ENCODE assay signal across 9 mouse cellular contexts in genomic region chr12:32926331-32927172, GRCm38 (mm10). TPM values are rescaled to one million over a fixed set of nuclear protein-coding genes. Genes with fewer than 3 reads are reported as not detected.
DNase-seq lines count a peak whose midpoint lies in the region; ATAC-seq and TF ChIP-seq lines count a peak whose summit lies in the region.
"Had no signal": no experiment of that assay in that cellular context is flagged by ENCODE, and none has a peak within 500 bp of the region (broad histone marks: within the 10 kb centered on the region; RNA-seq: fewer than 3 reads in every experiment).

No protein-coding gene starts in this region.

- no peaks in the 10 kb centered on the region for H3K27me3 ChIP-seq in embryonic facial prominence, embryonic 13.5 days
- H3K27me3 ChIP-seq in heart, postnatal 0 days (ENCODE audit: control insufficient read depth, insufficient read depth, low read length) = no peaks in the 10 kb centered on the region

- H3K9ac ChIP-seq in embryonic facial prominence, embryonic 13.5 days = no peak overlapping the region
- no peak overlapping the region for H3K9ac ChIP-seq in heart, postnatal 0 days (replicated peaks; ENCODE audit: low read depth, low read length)

- H3K9me3 ChIP-seq in embryonic facial prominence, embryonic 13.5 days = no peaks in the 10 kb centered on the region
- H3K9me3 ChIP-seq in heart, postnatal 0 days (replicated peaks; ENCODE audit: control insufficient read depth, low read length) = peaks cover 4% of the 10 kb centered on the region; the same call in 1 of the 2 replicates

- TF ChIP-seq EP300 in heart, postnatal 0 days (IDR thresholded peaks at IDR 0.05; ENCODE audit: low read depth) = no peak

- no peak for ATAC-seq in embryonic facial prominence, embryonic 13.5 days (ENCODE audit: insufficient number of reproducible peaks, insufficient read depth, low FRiP score, low TSS enrichment, low read depth)
- ATAC-seq in heart, postnatal 0 days (ENCODE audit: insufficient read depth, low read depth) = peak; percentile 78

- H3K4me1 ChIP-seq in embryonic facial prominence, embryonic 13.5 days = peaks cover 23% of the 10 kb centered on the region
- H3K4me1 ChIP-seq in heart, postnatal 0 days (ENCODE audit: control insufficient read depth, insufficient read depth) = no peaks in the 10 kb centered on the region

- no peak for TF ChIP-seq CTCF in heart, postnatal 0 days (IDR thresholded peaks at IDR 0.05; ENCODE audit: low read depth)

- intact Hi-C loops in left cerebral cortex, postnatal 10 days (cut with DNase I) = no loop called here

- 51% methylated on average over 18 of the region's 18 CpGs for WGBS in embryonic facial prominence, embryonic 13.5 days
- WGBS in heart, postnatal 0 days = 51% methylated on average over 18 of the region's 18 CpGs

- peak; percentile 47 for DNase-seq in retina, postnatal 1 day
- no peak for DNase-seq in retina, embryonic 14.5 days (ENCODE audit: low spot score)
- peak; percentile 70 for DNase-seq in heart, postnatal 0 days (ENCODE audit: low spot score)
- peak; percentile 53 to 73 for DNase-seq in left cerebral cortex, postnatal 10 days (ENCODE audit: extremely low spot score in 1 of 2, low spot score in 2 of 2)
- DNase-seq in right cerebral cortex, postnatal 14 days = peak; percentile 28
- no peak for DNase-seq in lung, adult 18-20 months
- DNase-seq in spleen, postnatal 10 days (ENCODE audit: low spot score in 2 of 2) = no peak

- H3K4me3 ChIP-seq in embryonic facial prominence, embryonic 13.5 days = no peak overlapping the region
- no peak overlapping the region for H3K4me3 ChIP-seq in heart, postnatal 0 days (ENCODE audit: low read depth, low read length)
- H3K4me3 ChIP-seq: megakaryocyte, embryonic 14.5 days had no signal

- H3K27ac ChIP-seq in embryonic facial prominence, embryonic 13.5 days = 0 out of 2 replicates have a peak overlapping the region, but pooled peaks have one; percentile 44
- peak overlapping the region; percentile 69 for H3K27ac ChIP-seq in heart, postnatal 0 days (ENCODE audit: low read depth)

- peak overlapping the region; percentile 3; the same call in 1 of the 2 replicates for H3K4me2 ChIP-seq in embryonic facial prominence, embryonic 13.5 days
- no peak overlapping the region for H3K4me2 ChIP-seq in heart, postnatal 0 days (ENCODE audit: low read depth, low read length)

- no peaks in the 10 kb centered on the region for H3K36me3 ChIP-seq in embryonic facial prominence, embryonic 13.5 days
- no peaks in the 10 kb centered on the region for H3K36me3 ChIP-seq in heart, postnatal 0 days (replicated peaks; ENCODE audit: control insufficient read depth, insufficient read depth, low read length)

RNA-seq across cellular contexts. Expression of gene Sypl, which starts 27.1 kb away (rescaled TPM):
- polyA plus RNA-seq in embryonic facial prominence, embryonic 13.5 days (2015; fragmentation: Nextera tagmentation; extraction: Ambion mirVana) = 78.6 and 82.2 TPM in 2 replicates
- 25.2 and 45.0 TPM in 2 replicates for total RNA-seq in heart, postnatal 0 days (2014; rRNA removed; ENCODE audit: low replicate concordance)
- 91.1 and 96.3 TPM in 2 replicates for polyA plus RNA-seq in heart, postnatal 0 days (2015; fragmentation: Nextera tagmentation; extraction: Ambion mirVana)
- total RNA-seq in left cerebral cortex, postnatal 10 days (2021) = 10 to 100 TPM; 30.3 to 32.4 TPM

Comparison
In these comparisons a context has a peak if more than half of its experiments do, and no peak if none do; other contexts are left out.
1. DNase-seq: peak in retina, postnatal 1 day (single experiment), heart, postnatal 0 days (single experiment), left cerebral cortex, postnatal 10 days (2 of 2) and right cerebral cortex, postnatal 14 days (single experiment); none in retina, embryonic 14.5 days (single experiment), lung, adult 18-20 months (0 of 2) and spleen, postnatal 10 days (0 of 2).